Mouse (Mus musculus) embryonic facial prominence, embryonic 15.5 days (tissue): ENCODE measurements around the gene Mettl21c. TPM values are rescaled to one million over a fixed set of nuclear protein-coding genes. Genes with fewer than 3 reads are reported as not detected.

Experiments
- ATAC-seq: fragments of 200-750 bp; cut with Nextera tagmentation; 2 replicates; pipeline ENCODE4 v1.8.0; 2017; ENCODE audit warnings: low read depth, moderate TSS enrichment; ENCODE audit not compliant: insufficient number of reproducible peaks, low FRiP score, low TSS enrichment
- H3K27ac ChIP-seq: fragments of 300-500 bp; sonication (generic); replicated peaks from 2 replicates; pipeline ENCODE4 v1.5.1; 2015; ENCODE audit warnings: mild to moderate bottlenecking, inconsistent platforms
- H3K27me3 ChIP-seq: fragments of 300-500 bp; sonication (generic); 2 replicates; pipeline ENCODE4 v1.6.1; 2015; ENCODE audit warnings: inconsistent platforms
- H3K36me3 ChIP-seq: fragments of 300-500 bp; sonication (generic); 2 replicates; pipeline ENCODE4 v1.6.1; 2015; ENCODE audit warnings: mild to moderate bottlenecking, inconsistent platforms
- H3K4me1 ChIP-seq: fragments of 300-500 bp; sonication (generic); 2 replicates; pipeline ENCODE4 v1.6.1; 2015; ENCODE audit warnings: inconsistent platforms
- H3K4me2 ChIP-seq: fragments of 300-500 bp; sonication (generic); replicated peaks from 2 replicates; pipeline ENCODE4 v1.6.1; 2015; ENCODE audit warnings: mild to moderate bottlenecking, inconsistent platforms
- H3K4me3 ChIP-seq: fragments of 300-500 bp; sonication (generic); replicated peaks from 2 replicates; pipeline ENCODE4 v1.5.1; 2015; ENCODE audit warnings: mild to moderate bottlenecking, inconsistent platforms
- H3K9ac ChIP-seq: fragments of 300-500 bp; sonication (generic); 2 replicates; pipeline ENCODE4 v1.6.1; 2015; ENCODE audit warnings: inconsistent platforms
- H3K9me3 ChIP-seq: fragments of 300-500 bp; sonication (generic); replicated peaks from 2 replicates; pipeline ENCODE4 v1.6.1; 2016; ENCODE audit warnings: inconsistent platforms
- WGBS: fragments of 180-500 bp; shearing (Covaris S2); methylation state at CpG from one replicate; pipeline ENCODE4 v1.1.7; 2015; 5-methylcytosine and 5-hydroxymethylcytosine counted together
- polyA plus RNA-seq: library from polyadenylated mRNA; unstranded; fragments of >200 nt; fragmentation: Nextera tagmentation; extraction: Ambion mirVana; gene quantifications from 2 replicates; pipeline ENCODE4 v1.2.1, GENCODE M21; 2015

The Mettl21c gene
- polyA plus RNA-seq, 1 experiment from 2014 or later = 0.49 TPM

DNA sequence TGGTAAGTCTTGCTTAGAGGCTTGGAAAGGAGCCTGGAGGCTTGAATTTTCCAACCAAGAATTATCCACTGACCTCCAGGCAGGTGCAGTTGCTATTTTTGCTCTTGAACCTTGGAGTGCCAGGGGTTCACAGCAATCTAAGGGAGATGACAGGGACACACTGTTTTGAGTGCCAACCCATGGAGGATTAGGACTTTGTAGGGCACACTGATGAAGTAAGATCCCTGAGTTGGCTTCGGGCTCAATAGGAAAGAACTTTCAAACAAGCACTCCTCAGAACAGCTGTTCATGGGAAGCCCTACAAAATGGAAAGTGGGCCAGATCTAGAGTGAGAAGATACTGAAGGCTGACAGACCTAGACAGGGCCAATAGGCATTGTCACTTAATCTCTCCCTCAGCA lies 2.8 kb upstream of the Mettl21c start:
- Histone ChIP-seq H3K9me3 (no peaks in the 10 kb centered on the region), H3K27ac (no peak overlapping the region), H3K4me3 (no peak overlapping the region), H3K9ac (no peak overlapping the region), H3K36me3 (no peaks in the 10 kb centered on the region), H3K4me2 (no peak overlapping the region), H3K27me3 (no peaks in the 10 kb centered on the region), H3K4me1 (no peaks in the 10 kb centered on the region)
- ATAC-seq = no peak
- WGBS = 88% methylated on average over 1 of the region's 1 CpGs

DNA sequence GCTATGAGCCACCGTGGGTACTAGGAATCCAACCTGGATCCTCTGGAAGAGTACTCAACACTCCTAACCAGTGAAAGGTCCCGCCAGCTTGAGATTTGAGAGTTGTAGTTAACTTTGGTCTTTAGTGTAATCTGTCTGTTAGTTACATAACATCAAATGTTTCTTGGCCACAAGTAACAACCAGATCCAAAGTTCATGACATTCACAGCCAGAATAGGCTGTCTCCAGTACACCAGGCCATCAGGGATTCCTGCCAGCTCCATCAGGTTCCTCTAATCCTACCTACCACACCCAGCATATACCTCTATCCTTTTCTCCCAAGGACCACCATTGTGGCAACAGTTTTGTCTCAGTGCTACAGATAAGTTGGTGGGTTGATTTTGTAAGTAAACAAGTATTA lies 4.3 kb downstream of the Mettl21c start:
- ATAC-seq = no peak
- no peaks in the 10 kb centered on the region for H3K27me3 ChIP-seq
- no peak overlapping the region for H3K27ac ChIP-seq
- no peak overlapping the region for H3K9ac ChIP-seq
- 91% methylated on average over 2 of the region's 2 CpGs for WGBS
- H3K4me1 ChIP-seq = no peaks in the 10 kb centered on the region
- no peak overlapping the region for H3K4me3 ChIP-seq
- no peaks in the 10 kb centered on the region for H3K9me3 ChIP-seq
- H3K36me3 ChIP-seq = no peaks in the 10 kb centered on the region
- no peak overlapping the region for H3K4me2 ChIP-seq

DNA sequence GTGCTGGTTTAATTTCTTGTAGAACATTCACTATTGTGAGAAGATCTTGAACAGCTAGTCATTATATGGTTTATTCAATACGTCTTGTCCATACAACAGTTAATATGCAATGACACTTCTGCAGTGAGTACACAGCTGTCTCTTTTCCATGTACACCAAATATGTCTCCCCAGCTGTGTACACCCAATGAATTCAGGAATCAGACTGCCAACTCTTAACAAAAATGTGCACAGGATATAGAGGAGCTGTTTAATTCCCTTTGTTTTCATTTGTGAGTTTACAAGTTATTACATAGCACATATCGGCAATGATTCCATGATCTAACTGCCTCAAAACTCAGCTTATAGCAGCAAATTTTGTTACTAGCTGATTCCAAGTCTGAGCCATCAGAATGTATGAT lies 15.3 kb downstream of the Mettl21c start:
- 96% methylated on average over 2 of the region's 2 CpGs for WGBS
- Histone ChIP-seq H3K27me3 (no peaks in the 10 kb centered on the region), H3K9ac (no peak overlapping the region), H3K9me3 (no peaks in the 10 kb centered on the region), H3K4me1 (no peaks in the 10 kb centered on the region), H3K36me3 (peaks cover 23% of the 10 kb centered on the region), H3K4me3 (no peak overlapping the region), H3K4me2 (no peak overlapping the region), H3K27ac (no peak overlapping the region)
- no peak for ATAC-seq

DNA sequence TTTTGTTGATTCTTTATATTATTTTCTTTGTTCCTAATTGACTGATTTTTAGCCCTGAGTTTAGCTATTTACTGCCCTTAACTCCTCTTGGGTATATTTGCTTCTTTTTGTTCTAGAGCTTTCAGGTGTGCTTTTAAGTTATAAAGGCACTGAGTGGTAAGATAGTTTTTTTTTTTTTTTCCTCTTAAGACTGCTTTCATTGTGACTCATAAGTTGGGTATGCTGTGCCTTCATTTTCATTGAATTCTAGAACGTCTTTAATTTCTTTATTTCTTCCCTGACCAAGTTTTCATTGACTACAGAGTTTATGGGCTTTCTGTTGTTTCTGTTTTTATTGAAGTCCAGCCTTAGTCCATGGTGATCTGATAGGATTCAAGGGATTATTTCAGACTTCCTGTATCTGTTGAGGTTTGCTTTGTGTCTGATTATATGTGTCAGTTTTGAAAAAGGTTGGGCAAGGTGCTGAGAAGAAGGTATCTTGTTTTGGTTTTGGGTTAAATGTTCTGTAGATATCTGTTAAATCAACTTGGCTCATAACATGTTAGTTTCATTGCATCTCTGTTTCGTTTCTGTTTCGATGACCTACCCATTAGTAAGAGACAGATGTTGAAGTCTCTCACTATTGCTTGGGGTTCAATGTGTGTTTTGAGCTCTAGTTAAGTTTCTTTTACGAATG lies 22.8 kb downstream of the Mettl21c start:
- Histone ChIP-seq H3K36me3 (peaks cover 58% of the 10 kb centered on the region), H3K9me3 (0 out of 2 replicates have a peak, but pooled peaks cover 6% of the 10 kb centered on the region), H3K4me1 (no peaks in the 10 kb centered on the region), H3K4me3 (no peak overlapping the region), H3K4me2 (no peak overlapping the region), H3K27ac (no peak overlapping the region), H3K9ac (no peak overlapping the region), H3K27me3 (no peaks in the 10 kb centered on the region)
- WGBS = 94% methylated on average over 4 of the region's 4 CpGs
- ATAC-seq = no peak

DNA sequence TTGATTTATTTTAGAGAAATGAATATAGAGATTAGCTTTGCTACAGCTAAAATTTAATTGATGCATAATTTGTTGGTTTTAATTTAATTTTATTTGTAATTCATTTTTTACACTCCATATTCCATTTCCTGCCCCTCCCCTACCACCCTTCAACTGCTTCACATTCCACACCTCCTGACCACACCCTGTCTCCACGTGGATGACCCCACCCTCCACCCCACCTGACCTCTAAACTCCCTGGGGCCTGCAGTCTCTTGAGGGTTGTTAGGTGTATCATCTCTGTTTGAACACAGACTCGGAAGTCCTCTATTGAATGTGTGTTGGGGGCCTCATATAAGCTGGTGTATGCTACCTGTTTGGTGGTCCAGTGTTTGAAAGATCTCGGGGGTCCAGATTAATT lies 48.7 kb downstream of the Mettl21c start:
- Histone ChIP-seq H3K27me3 (no peaks in the 10 kb centered on the region), H3K9me3 (no peaks in the 10 kb centered on the region), H3K4me3 (no peak overlapping the region), H3K9ac (no peak overlapping the region), H3K27ac (no peak overlapping the region), H3K4me1 (no peaks in the 10 kb centered on the region), H3K4me2 (no peak overlapping the region), H3K36me3 (peaks cover 33% of the 10 kb centered on the region)
- ATAC-seq = no peak
- WGBS = 64% methylated on average over 3 of the region's 3 CpGs

DNA sequence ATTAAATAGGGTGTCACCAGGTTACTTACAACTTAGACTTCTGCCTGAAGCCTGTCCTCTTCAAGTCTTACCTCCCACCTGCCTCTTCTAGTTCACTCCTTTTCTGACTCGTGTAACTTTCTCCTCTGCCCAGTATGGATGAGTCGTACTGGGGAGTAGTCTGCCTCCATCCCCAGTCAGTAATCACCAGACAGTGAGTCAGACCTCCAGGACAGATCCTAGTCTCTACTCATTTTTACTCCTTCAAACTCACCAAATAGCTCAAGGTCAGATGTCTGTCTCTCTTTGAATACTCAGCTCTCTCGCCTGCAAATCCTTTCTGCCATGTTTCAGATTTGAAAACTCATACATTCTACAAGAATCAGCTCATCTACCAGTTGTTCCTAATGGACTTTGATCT lies 50.5 kb downstream of the Mettl21c start:
- 79% methylated on average over 3 of the region's 3 CpGs for WGBS

DNA sequence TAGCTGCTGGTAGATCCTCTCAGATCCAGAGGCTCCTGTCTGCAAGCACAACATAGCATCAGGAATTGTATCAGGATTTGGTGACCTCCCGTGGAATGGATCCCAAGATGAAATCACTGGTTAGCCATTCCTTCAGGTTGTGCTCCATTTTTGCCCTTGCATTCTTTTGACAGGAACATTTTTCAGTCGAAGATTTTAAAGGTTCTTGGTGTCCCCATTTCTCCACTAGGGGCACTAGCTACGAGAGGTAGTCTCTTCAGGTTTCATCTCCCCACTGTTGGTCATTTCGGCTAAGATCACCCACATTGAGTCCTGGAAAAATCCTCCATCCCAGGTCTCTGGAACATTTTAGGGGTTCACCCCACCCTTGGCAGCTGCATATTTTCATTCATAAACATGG lies 53.1 kb downstream of the Mettl21c start:
- H3K9me3 ChIP-seq = no peaks in the 10 kb centered on the region
- no peak overlapping the region for H3K9ac ChIP-seq
- WGBS = 82% methylated on average over 4 of the region's 4 CpGs
- H3K4me1 ChIP-seq = no peaks in the 10 kb centered on the region
- H3K27me3 ChIP-seq = no peaks in the 10 kb centered on the region
- ATAC-seq = no peak
- no peak overlapping the region for H3K4me3 ChIP-seq
- peaks cover 26% of the 10 kb centered on the region for H3K36me3 ChIP-seq
- no peak overlapping the region for H3K27ac ChIP-seq
- no peak overlapping the region for H3K4me2 ChIP-seq

More for the DNA sequence above, 50.5 kb downstream of the Mettl21c start:
- Histone ChIP-seq H3K27ac (no peak overlapping the region), H3K27me3 (no peaks in the 10 kb centered on the region), H3K4me2 (no peak overlapping the region), H3K4me3 (no peak overlapping the region), H3K4me1 (no peaks in the 10 kb centered on the region), H3K9me3 (no peaks in the 10 kb centered on the region), H3K9ac (no peak overlapping the region), H3K36me3 (peaks cover 32% of the 10 kb centered on the region)
- ATAC-seq = no peak

DNA sequence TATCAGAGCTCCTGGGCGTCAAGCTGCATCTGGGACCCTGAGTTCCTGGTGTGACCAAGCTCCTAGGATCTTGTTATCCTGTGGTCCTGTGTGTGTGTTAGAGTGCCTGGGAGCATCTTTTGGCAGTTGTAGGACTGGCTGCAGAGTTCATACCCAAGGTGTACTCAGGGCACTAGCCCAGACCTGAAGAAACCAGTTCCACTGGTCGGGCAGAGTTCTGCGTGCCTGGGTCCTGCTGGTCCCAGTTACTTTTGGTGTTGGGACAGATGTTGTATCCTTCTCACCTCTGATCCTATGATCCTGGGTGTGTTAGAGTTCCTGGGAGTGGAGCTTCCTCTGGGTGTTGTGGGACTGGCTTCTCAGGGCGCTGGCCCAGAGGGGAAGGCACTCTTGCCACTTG lies 55.5 kb downstream of the Mettl21c start:
- 83% methylated on average over 4 of the region's 4 CpGs for WGBS

More for the DNA sequence above, 55.5 kb downstream of the Mettl21c start:
- Histone ChIP-seq H3K27me3 (no peaks in the 10 kb centered on the region), H3K4me1 (no peaks in the 10 kb centered on the region), H3K4me2 (no peak overlapping the region), H3K4me3 (no peak overlapping the region), H3K9me3 (no peaks in the 10 kb centered on the region), H3K36me3 (peaks cover 33% of the 10 kb centered on the region), H3K27ac (no peak overlapping the region), H3K9ac (no peak overlapping the region)
- ATAC-seq = no peak

Other genes with a start within 250 kb of the Mettl21c start
- 24.6 and 28.8 TPM in 2 replicates for gene Uxs1, start 192.2 kb downstream of the Mettl21c start, polyA plus RNA-seq
- gene Tpp2, start 86.4 kb downstream of the Mettl21c start, polyA plus RNA-seq = 52.1 and 56.5 TPM in 2 replicates
- 0.04 and 0.05 TPM in 2 replicates for gene Gm8251, start 41.9 kb upstream of the Mettl21c start, polyA plus RNA-seq
- 59.3 and 66.1 TPM in 2 replicates for gene Tex30, start 82.4 kb upstream of the Mettl21c start, polyA plus RNA-seq
- 62.4 and 63.4 TPM in 2 replicates for gene Kdelc1, start 98.8 kb upstream of the Mettl21c start, polyA plus RNA-seq
- gene Bivm, start 98.9 kb upstream of the Mettl21c start, polyA plus RNA-seq = 17.2 and 18.0 TPM in 2 replicates
- 23.5 and 25.5 TPM in 2 replicates for gene Ercc5, start 127.7 kb upstream of the Mettl21c start, polyA plus RNA-seq
- 0.25 and 0.33 TPM in 2 replicates for gene Mettl21e, start 198.9 kb upstream of the Mettl21c start, polyA plus RNA-seq